ENCODE assay signal across 13 mouse cellular contexts in the genomic region with DNA sequence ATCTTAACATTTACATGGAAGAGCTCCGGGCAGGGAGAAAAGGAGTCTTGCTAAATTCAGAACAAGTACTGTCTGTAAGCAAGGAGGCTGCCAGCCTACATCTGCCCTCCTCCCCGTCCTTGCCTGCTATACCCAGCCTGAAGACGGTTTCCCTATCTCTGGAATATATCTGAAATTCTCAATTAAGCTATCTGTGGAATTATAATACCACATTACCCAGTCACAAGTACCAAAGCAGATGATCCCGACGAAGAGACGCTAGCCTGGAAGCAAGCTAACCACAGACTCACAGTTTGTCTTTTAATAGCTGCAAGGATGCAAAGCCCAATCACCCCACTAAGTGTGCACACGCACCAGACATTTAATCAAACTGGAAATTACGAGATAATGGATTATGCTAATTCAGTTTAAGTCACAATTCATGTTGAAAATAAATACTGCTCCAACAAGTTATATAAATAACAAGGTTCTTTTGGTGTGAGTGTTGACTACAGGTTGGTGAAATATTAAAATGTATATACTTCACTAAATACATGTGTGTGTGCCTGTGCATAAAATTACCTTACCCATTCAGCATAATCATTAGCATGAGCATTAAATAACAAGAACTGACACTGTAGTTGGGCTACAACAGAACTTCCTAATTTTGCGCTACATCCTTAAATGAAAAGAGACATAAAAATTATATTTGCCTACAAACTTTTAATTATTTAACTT.
DNase-seq lines count a peak whose midpoint lies in the region; ATAC-seq lines count a peak whose summit lies in the region.
"Had no signal": no experiment of that assay in that cellular context is flagged by ENCODE, and none has a peak within 500 bp of the region (broad histone marks: within the 10 kb centered on the region; RNA-seq: fewer than 3 reads in every experiment).

No protein-coding gene starts in this region.

- H3K27ac ChIP-seq in forebrain, embryonic 14.5 days (ENCODE audit: low read depth, low read length), result no peak overlapping the region; the same call in 1 of the 2 replicates
- H3K27ac ChIP-seq: embryonic facial prominence, embryonic 15.5 days; kidney, embryonic 15.5 days; liver, embryonic 12.5 days had no signal

- 63% methylated on average over 9 of the region's 9 CpGs for WGBS in forebrain, embryonic 14.5 days

- no peak overlapping the region for H3K4me3 ChIP-seq in forebrain, embryonic 14.5 days (ENCODE audit: low read depth, low read length)
- H3K4me3 ChIP-seq: embryonic facial prominence, embryonic 15.5 days; heart, embryonic 12.5 days; kidney, embryonic 15.5 days; liver, embryonic 12.5 days; myocyte had no signal

- intact Hi-C loops in left cerebral cortex, postnatal 14 days (cut with DNase I), result no loop called here

- peaks cover 5% of the 10 kb centered on the region; the same call in 1 of the 2 replicates for H3K4me1 ChIP-seq in forebrain, embryonic 14.5 days (ENCODE audit: control insufficient read depth, insufficient read depth, low read length)
- H3K4me1 ChIP-seq: embryonic facial prominence, embryonic 15.5 days; heart, embryonic 12.5 days; kidney, embryonic 15.5 days; liver, embryonic 12.5 days had no signal

- no peak overlapping the region for H3K9ac ChIP-seq in forebrain, embryonic 14.5 days (ENCODE audit: low read length)
- H3K9ac ChIP-seq: embryonic facial prominence, embryonic 15.5 days; heart, embryonic 12.5 days; kidney, embryonic 15.5 days; liver, embryonic 12.5 days had no signal

- peak; percentile 64 for ATAC-seq in forebrain, embryonic 14.5 days
- ATAC-seq: liver, embryonic 12.5 days had no signal

- DNase-seq in layer of hippocampus, adult 11-12 months (ENCODE audit: low spot score), result peak; percentile 6
- DNase-seq in layer of hippocampus, postnatal 10 days (ENCODE audit: low spot score in 2 of 2), result no peak
- peak; percentile 20 for DNase-seq in forebrain, embryonic 14.5 days (ENCODE audit: low spot score)
- peak; percentile 23 to 30 for DNase-seq in left cerebral cortex, postnatal 14 days (ENCODE audit: low spot score in 2 of 2)
- peak; percentile 29 to 53 for DNase-seq in right cerebral cortex, postnatal 10 days (ENCODE audit: low spot score in 2 of 2)
- no peak for DNase-seq in testis, postnatal 10 days (ENCODE audit: low spot score)
- no peak for DNase-seq in heart, adult 9 months (ENCODE audit: low spot score in 2 of 2)
- no peak for DNase-seq in cerebellum, postnatal 4 days (ENCODE audit: low spot score in 2 of 2)

- H3K4me2 ChIP-seq in forebrain, embryonic 14.5 days (ENCODE audit: low read length), result peak overlapping the region; percentile 5; the same call in 1 of the 2 replicates
- H3K4me2 ChIP-seq: embryonic facial prominence, embryonic 15.5 days; heart, embryonic 12.5 days; kidney, embryonic 15.5 days; liver, embryonic 12.5 days had no signal

- no peaks in the 10 kb centered on the region for H3K9me3 ChIP-seq in forebrain, embryonic 14.5 days (replicated peaks; ENCODE audit: control insufficient read depth, low read length)
- H3K9me3 ChIP-seq: embryonic facial prominence, embryonic 15.5 days; heart, embryonic 12.5 days; kidney, embryonic 15.5 days; liver, embryonic 12.5 days had no signal

- H3K27me3 ChIP-seq in forebrain, embryonic 14.5 days (replicated peaks; ENCODE audit: control insufficient read depth, insufficient read depth, low read length), result no peaks in the 10 kb centered on the region
- H3K27me3 ChIP-seq: embryonic facial prominence, embryonic 15.5 days; heart, embryonic 12.5 days; kidney, embryonic 15.5 days; liver, embryonic 12.5 days had no signal

- no peaks in the 10 kb centered on the region for H3K36me3 ChIP-seq in forebrain, embryonic 14.5 days (ENCODE audit: control insufficient read depth, insufficient read depth, low read length)
- H3K36me3 ChIP-seq: embryonic facial prominence, embryonic 15.5 days; heart, embryonic 12.5 days; kidney, embryonic 15.5 days; liver, embryonic 12.5 days had no signal

Comparison
In these comparisons a context has a peak if more than half of its experiments do, and no peak if none do; other contexts are left out.
1. DNase-seq: peak in layer of hippocampus, adult 11-12 months (single experiment), forebrain, embryonic 14.5 days (single experiment), left cerebral cortex, postnatal 14 days (2 of 2) and right cerebral cortex, postnatal 10 days (2 of 2); none in layer of hippocampus, postnatal 10 days (0 of 2), testis, postnatal 10 days (single experiment), heart, adult 9 months (0 of 2) and cerebellum, postnatal 4 days (0 of 2).